Mouse (Mus musculus) left cerebral cortex, adult 11 months (tissue): ENCODE data around the gene Ccdc103.

Source experiments
- DNase-seq: peaks from one replicate; pipeline ENCODE4 v3.0.0; 2022; ENCODE audit warnings: low spot score

Ccdc103 gene

GRCm38 (mm10) chr11:102890096-102890495 lies 9.1 kb downstream of the Ccdc103 start:
- no peak for DNase-seq

- no peak for DNase-seq
Measured at GRCm38 (mm10) chr11:102893015-102893651, 12.1 kb downstream of the Ccdc103 start.

GRCm38 (mm10) chr11:102894716-102895115 lies 13.7 kb downstream of the Ccdc103 start:
- DNase-seq, result no peak

GRCm38 (mm10) chr11:102895779-102896178 lies 14.8 kb downstream of the Ccdc103 start:
- no peak for DNase-seq

GRCm38 (mm10) chr11:102896641-102897040 lies 15.6 kb downstream of the Ccdc103 start:
- DNase-seq, result no peak

GRCm38 (mm10) chr11:102898408-102898807 lies 17.4 kb downstream of the Ccdc103 start:
- DNase-seq, result no peak

- no peak for DNase-seq
Measured at GRCm38 (mm10) chr11:102900763-102901162, 19.8 kb downstream of the Ccdc103 start, which contains the start of gene Gfap. TSS of gene Gfap (minus strand) at chr11:102900912.

GRCm38 (mm10) chr11:102901199-102901598 lies 20.2 kb downstream of the Ccdc103 start:
- no peak for DNase-seq

- DNase-seq, result no peak
Measured at GRCm38 (mm10) chr11:102902107-102902506, 21.1 kb downstream of the Ccdc103 start.

- DNase-seq, result no peak
Measured at GRCm38 (mm10) chr11:102903654-102904053, 22.6 kb downstream of the Ccdc103 start.

- DNase-seq, result no peak
Measured at GRCm38 (mm10) chr11:102911376-102911775, 30.4 kb downstream of the Ccdc103 start.

GRCm38 (mm10) chr11:102915380-102915779 lies 34.4 kb downstream of the Ccdc103 start:
- DNase-seq, result no peak

- no peak for DNase-seq
Measured at GRCm38 (mm10) chr11:102918077-102918476, 37.1 kb downstream of the Ccdc103 start.

- DNase-seq, result no peak
Measured at GRCm38 (mm10) chr11:102921491-102921890, 40.5 kb downstream of the Ccdc103 start.

- peak; percentile 87 for DNase-seq
Measured at GRCm38 (mm10) chr11:102924557-102925350, 43.8 kb downstream of the Ccdc103 start, which contains the start of gene Kif18b. TSS of gene Kif18b (minus strand) at chr11:102925124.

GRCm38 (mm10) chr11:102925351-102925717 lies 44.3 kb downstream of the Ccdc103 start:
- no peak for DNase-seq

- DNase-seq, result no peak
Measured at GRCm38 (mm10) chr11:102930672-102931071, 49.7 kb downstream of the Ccdc103 start.
